Mouse (Mus musculus) CH12.LX (cell line): ENCODE measurements at regions not wholly inside any gene's neighbourhood (a gene's known extent, or its start where the extent isn't known, plus 50 kb on each side); places are given as distances from the start of the nearest gene placed in this dataset.

Experiments
- DNase-seq: peaks from one replicate; pipeline ENCODE4 v3.0.0-alpha.2; 2013; ENCODE audit errors: extremely low read depth
- H3K27ac ChIP-seq: 2 replicates; pipeline ENCODE4 v1.5.1; 2012; ENCODE audit warnings: low read depth, mild to moderate bottlenecking, control low read depth, moderate library complexity; ENCODE audit not compliant: insufficient read depth
- H3K27me3 ChIP-seq: replicated peaks from 2 replicates; pipeline ENCODE3; 2012; ENCODE audit warnings: inconsistent platforms
- H3K36me3 ChIP-seq, 2 experiments: replicated peaks in 1 of 2; 2 replicates each; pipeline versions ENCODE3 to v1.6.1; 2012; ENCODE audit warnings: inconsistent platforms in 1 of 2, low read length in 1 of 2, mild to moderate bottlenecking in 1 of 2, mixed read lengths in 1 of 2, moderate library complexity in 1 of 2; ENCODE audit not compliant: control insufficient read depth in 1 of 2, insufficient read depth in 1 of 2
- H3K4me1 ChIP-seq, 2 experiments: 2 replicates each; pipeline ENCODE4 v1.6.1; 2012; ENCODE audit warnings: inconsistent platforms in 1 of 2, moderate library complexity in 1 of 2; ENCODE audit not compliant: insufficient read depth in 2 of 2, control insufficient read depth in 1 of 2
- H3K4me2 ChIP-seq: 2 replicates; pipeline ENCODE4 v1.6.1; 2012; ENCODE audit warnings: low read depth, mild to moderate bottlenecking, control low read depth; ENCODE audit not compliant: poor library complexity, insufficient read depth, severe bottlenecking
- H3K4me3 ChIP-seq, 3 experiments: fragments of 150-350 bp in 1 of 3; sonication (generic) in 1 of 3; replicated peaks in 1 of 3; 2 replicates each; pipeline versions ENCODE3 to v1.5.1; 2011 to 2012; ENCODE audit warnings: low read depth in 2 of 3, low read length in 2 of 3, mild to moderate bottlenecking in 2 of 3, moderate library complexity in 2 of 3, control low read depth in 1 of 3, improper control_type of control experiment in 1 of 3, inconsistent platforms in 1 of 3, mixed read lengths in 1 of 3; ENCODE audit not compliant: poor library complexity in 1 of 3
- H3K79me2 ChIP-seq: replicated peaks from 2 replicates; pipeline ENCODE4 v1.6.1; 2012; ENCODE audit warnings: mild to moderate bottlenecking, moderate library complexity; ENCODE audit not compliant: control insufficient read depth, poor library complexity, insufficient read depth, severe bottlenecking; ENCODE audit errors: extremely low read depth
- H3K9ac ChIP-seq: 2 replicates; pipeline ENCODE4 v1.6.1; 2012; ENCODE audit warnings: low read depth, mild to moderate bottlenecking, control low read depth, moderate library complexity; ENCODE audit not compliant: insufficient read depth
- H3K9me3 ChIP-seq: replicated peaks from 2 replicates; pipeline ENCODE3; 2012; ENCODE audit warnings: low read length, inconsistent platforms, mixed read lengths
- CHD1 ChIP-seq: IDR thresholded peaks from 2 replicates; pipeline ENCODE4 v1.6.1; 2012; ENCODE audit warnings: low read depth, low read length, improper control_type of control experiment, inconsistent platforms
- CHD2 ChIP-seq: IDR thresholded peaks from 2 replicates; pipeline ENCODE4 v1.6.1; 2011; ENCODE audit warnings: low read length, improper control_type of control experiment
- EP300 ChIP-seq: IDR thresholded peaks from 2 replicates; pipeline ENCODE4 v1.6.1; 2011; ENCODE audit warnings: low read length, improper control_type of control experiment
- JUN ChIP-seq: IDR thresholded peaks from 2 replicates; pipeline ENCODE4 v1.6.1; 2011; ENCODE audit warnings: low read depth, mild to moderate bottlenecking, low read length, improper control_type of control experiment, moderate library complexity; ENCODE audit not compliant: insufficient read depth
- KAT2A ChIP-seq: IDR thresholded peaks from 2 replicates; pipeline ENCODE4 v1.6.1; 2012; ENCODE audit warnings: low read length, improper control_type of control experiment, inconsistent platforms; ENCODE audit not compliant: insufficient replicate concordance
- MXI1 ChIP-seq: IDR thresholded peaks from 2 replicates; pipeline ENCODE4 v1.6.1; 2011; ENCODE audit warnings: mild to moderate bottlenecking, low read depth, low read length, improper control_type of control experiment
- NELFE ChIP-seq: IDR thresholded peaks from 2 replicates; pipeline ENCODE4 v1.6.1; 2011; ENCODE audit warnings: low read depth, low read length, improper control_type of control experiment
- NRF1 ChIP-seq: IDR thresholded peaks from 2 replicates; pipeline ENCODE4 v1.6.1; 2014; ENCODE audit warnings: low read depth, mild to moderate bottlenecking, inconsistent platforms, low read length, improper control_type of control experiment, moderate library complexity
- POLR2A ChIP-seq: IDR thresholded peaks from 2 replicates; pipeline ENCODE4 v1.6.1; 2011; ENCODE audit warnings: low read depth, mild to moderate bottlenecking, improper control_type of control experiment, low read length
- POLR2AphosphoS2 ChIP-seq: IDR thresholded peaks from 2 replicates; pipeline ENCODE4 v1.6.1; 2011; ENCODE audit warnings: low read depth, low read length, improper control_type of control experiment
- RCOR1 ChIP-seq: conservative IDR thresholded peaks from 2 replicates; pipeline ENCODE4 v1.6.1; 2012; ENCODE audit warnings: low read depth, mild to moderate bottlenecking, inconsistent platforms, low read length, improper control_type of control experiment
- SMC3 ChIP-seq: IDR thresholded peaks from 2 replicates; pipeline ENCODE4 v1.6.1; 2011; ENCODE audit warnings: low read depth, low read length, improper control_type of control experiment
- TBP ChIP-seq: conservative IDR thresholded peaks from 2 replicates; pipeline ENCODE4 v1.6.1; 2011; ENCODE audit warnings: low read depth, low read length, improper control_type of control experiment
- USF1 ChIP-seq: IDR thresholded peaks from 2 replicates; pipeline ENCODE4 v1.6.1; 2014; ENCODE audit warnings: low read depth, mild to moderate bottlenecking, inconsistent platforms, low read length, improper control_type of control experiment
- USF2 ChIP-seq: conservative IDR thresholded peaks from 2 replicates; pipeline ENCODE4 v1.6.1; 2011; ENCODE audit warnings: low read depth, low read length, improper control_type of control experiment
- ZC3H11A ChIP-seq: IDR thresholded peaks from 2 replicates; pipeline ENCODE4 v1.6.1; 2012; ENCODE audit warnings: low read depth, mild to moderate bottlenecking, inconsistent platforms, low read length, improper control_type of control experiment
- ZKSCAN1 ChIP-seq: IDR thresholded peaks from 2 replicates; pipeline ENCODE4 v1.6.1; 2012; ENCODE audit warnings: low read depth, inconsistent platforms, low read length, improper control_type of control experiment, borderline replicate concordance
- dilution Hi-C: fragments of 300-500 bp; cut with MboI; formaldehyde crosslinking; loops from 2 replicates; pipeline ENCODE4 v1.14.3; 2020; ENCODE audit warnings: low sequenced_read_pairs; ENCODE audit not compliant: extremely low pct_unique_long_range_greater_than_20kb, extremely low pct_ligation_motif_present
- in situ Hi-C: fragments of 300-500 bp; cut with MboI; formaldehyde crosslinking; loops from 3 replicates; pipeline ENCODE4 v1.14.3; 2019; ENCODE audit warnings: low sequenced_read_pairs, low pct_ligation_motif_present, low pct_unique_long_range_greater_than_20kb, mixed read lengths

- TF ChIP-seq POLR2A (peak; percentile 28), SMC3 (no peak), NRF1 (no peak), CHD2 (peak; percentile 31; the same call in 1 of the 2 replicates), NELFE (no peak), ZKSCAN1 (no peak), CHD1 (no peak), EP300 (peak; percentile 81), KAT2A (no peak)
These were observed 111.8 kb upstream of the Pmepa1 start (continued) for GRCm38 (mm10) chr2:173388140-173388539.

- no peak overlapping the region for H3K27ac ChIP-seq
- H3K9me3 ChIP-seq, result peaks cover 23% of the 10 kb centered on the region
- dilution Hi-C loops, result no loop called here
- TF ChIP-seq MXI1 (no peak), RCOR1 (no peak), ZC3H11A (no peak), ZKSCAN1 (no peak), POLR2AphosphoS2 (no peak), CHD2 (no peak), USF1 (no peak), TBP (no peak), USF2 (no peak), JUN (no peak), SMC3 (no peak)
- peaks cover 0 to 2% of the 10 kb centered on the region in 2 experiments for H3K36me3 ChIP-seq
- no peak overlapping the region for H3K9ac ChIP-seq
- H3K4me1 ChIP-seq, result peaks cover 10 to 12% of the 10 kb centered on the region in 2 experiments
- no peak for DNase-seq
- no peaks in the 10 kb centered on the region for H3K27me3 ChIP-seq
- H3K4me2 ChIP-seq, result no peak overlapping the region
- no peak overlapping the region for H3K4me3 ChIP-seq
- in situ Hi-C loops, result no loop called here
- no peaks in the 10 kb centered on the region for H3K79me2 ChIP-seq
These were observed 116.4 kb upstream of the Pmepa1 start for GRCm38 (mm10) chr2:173392557-173393323.

GRCm38 (mm10) chr2:173393324-173393592 is 116.9 kb upstream of the Pmepa1 start:
- Histone ChIP-seq H3K27me3 (no peaks in the 10 kb centered on the region), H3K4me1 (peaks cover 7% of the 10 kb centered on the region in 2 experiments; a peak in 3 of 4 replicates), H3K36me3 (peaks cover 0 to 2% of the 10 kb centered on the region in 2 experiments), H3K4me3 (no peak overlapping the region), H3K9me3 (peaks cover 26% of the 10 kb centered on the region), H3K4me2 (no peak overlapping the region), H3K9ac (no peak overlapping the region), H3K27ac (no peak overlapping the region), H3K79me2 (no peaks in the 10 kb centered on the region)
- no peak for TF ChIP-seq SMC3
- in situ Hi-C loops, result no loop called here
- dilution Hi-C loops, result no loop called here
- no peak for DNase-seq
